Mouse (Mus musculus): ENCODE results near the gene Gm49661. TPM values are rescaled to one million over a fixed set of nuclear protein-coding genes. Genes with fewer than 3 reads are reported as not detected.
A peak's percentile ranks its signal among the peaks of the same experiment; 100 is the strongest.

The Gm49661 gene
- polyA plus RNA-seq, 2 experiments from 2014 or later, result not detected

- peak; percentile 94 for ATAC-seq
Observed at GRCm38 (mm10) chr8:84965731-84966291, 3.4 kb downstream of the Gm49661 start.

DNA sequence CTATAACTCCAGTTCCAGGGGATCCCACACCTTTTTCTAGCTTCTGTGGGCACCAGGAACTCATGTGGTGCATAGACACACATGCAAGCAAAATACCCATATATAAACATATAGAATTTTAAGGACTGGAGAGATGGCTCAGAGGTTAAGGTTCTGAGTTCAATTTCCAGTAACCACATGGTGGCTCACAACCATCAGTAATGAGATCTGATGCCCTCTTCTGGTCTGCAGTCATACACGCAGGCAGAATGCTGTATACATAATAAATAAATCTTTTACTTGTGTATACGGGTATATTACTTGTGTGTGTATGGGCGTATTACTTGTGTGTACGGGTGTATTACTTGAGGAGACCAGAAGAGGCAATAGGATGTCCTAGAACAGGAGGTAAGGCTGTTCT is 5.3 kb downstream of the Gm49661 start:
- ATAC-seq, result no peak

DNA sequence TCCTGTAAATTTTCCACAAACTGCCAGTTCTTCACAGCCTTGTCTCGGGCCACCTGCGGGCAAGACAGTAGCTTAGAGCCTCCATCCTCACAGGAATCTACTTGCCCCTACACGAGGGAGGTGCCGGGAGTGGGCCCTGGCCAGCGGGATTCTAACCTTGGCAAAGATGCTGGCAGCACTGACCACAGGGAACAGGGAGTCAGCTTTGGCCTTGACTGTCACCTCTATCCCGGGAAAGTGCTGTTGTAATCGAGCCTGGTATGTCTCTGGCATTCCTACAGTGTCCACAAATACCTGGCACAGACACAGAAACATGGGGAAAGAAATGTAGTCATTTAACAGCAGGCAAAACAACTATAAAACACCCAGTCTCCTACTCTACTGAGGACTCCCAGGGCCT is 9.4 kb downstream of the Gm49661 start:
- no peak for ATAC-seq

DNA sequence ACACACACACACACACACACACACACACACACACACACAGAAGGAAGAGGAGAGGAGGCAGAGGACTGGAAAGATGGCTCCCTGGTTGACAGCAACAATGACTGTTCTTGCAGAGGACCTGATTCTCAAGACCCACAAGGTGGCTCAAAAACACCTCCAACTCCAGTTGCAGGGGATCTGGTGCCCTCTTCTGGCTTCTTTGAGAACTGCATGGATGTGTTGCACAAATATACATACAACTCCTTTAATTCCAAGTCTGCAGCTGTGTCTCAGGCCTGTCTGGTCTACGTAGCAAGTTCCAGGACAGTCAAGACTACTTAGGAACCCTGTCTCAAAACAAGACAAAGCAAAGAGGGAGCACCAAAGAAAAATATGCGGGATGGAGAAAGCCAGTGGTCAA is 12.5 kb downstream of the Gm49661 start:
- no peak for ATAC-seq

DNA sequence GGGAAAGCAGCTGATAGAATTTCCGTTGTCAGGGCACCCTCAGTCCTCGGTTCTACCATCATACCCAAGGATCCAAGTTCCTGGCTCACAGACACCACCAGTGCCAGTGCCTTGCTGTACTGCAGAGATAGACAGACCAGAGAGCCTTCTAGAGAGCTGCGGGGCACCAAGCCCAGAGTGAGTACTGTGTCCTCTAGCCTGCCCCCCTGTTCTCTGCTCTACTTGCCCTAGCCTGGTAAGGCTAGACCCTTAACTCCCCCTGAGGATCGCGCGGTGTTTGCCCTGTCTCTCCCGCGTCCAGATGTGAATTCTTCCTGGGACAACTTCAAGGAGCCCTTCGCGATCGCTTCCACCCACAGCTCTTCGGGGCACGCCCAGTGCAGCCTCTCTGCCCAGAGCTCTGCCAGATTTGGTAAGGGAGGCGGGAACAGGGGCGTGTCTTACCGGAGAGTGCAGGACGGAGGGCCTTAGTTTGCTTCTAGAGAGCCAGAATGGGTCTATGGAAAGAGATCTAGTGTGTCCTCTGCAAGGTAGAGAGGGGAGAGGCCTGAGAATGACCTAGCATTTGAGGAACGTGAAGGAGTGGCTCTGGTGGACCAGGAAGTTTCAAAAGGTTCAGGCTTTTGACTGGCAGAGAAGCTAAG is 16.5 kb downstream of the Gm49661 start:
- no peak for ATAC-seq

DNA sequence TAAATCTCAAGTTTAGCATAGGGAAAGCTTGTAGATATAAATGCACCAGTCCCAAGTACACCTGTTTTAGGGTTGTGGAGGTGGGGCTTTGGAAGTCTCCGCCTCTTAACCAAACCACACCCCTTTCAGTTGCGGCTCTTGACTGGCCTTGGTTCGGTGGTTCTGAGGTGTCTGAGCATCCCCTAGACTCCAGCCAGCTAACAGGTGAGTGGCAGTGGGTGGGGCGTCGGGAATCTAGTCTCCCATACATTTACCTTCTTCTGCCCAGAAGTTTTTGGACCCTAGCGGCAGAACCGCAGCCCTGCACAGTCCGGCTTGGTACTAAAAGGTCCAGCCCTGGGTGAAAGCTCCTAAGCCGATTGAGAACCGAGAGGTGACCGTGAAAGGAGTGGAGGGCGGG is 19.5 kb downstream of the Gm49661 start:
- no peak for ATAC-seq

GRCm38 (mm10) chr8:84947241-84947545 is 22.0 kb downstream of the Gm49661 start:
- ATAC-seq, result no peak

DNA sequence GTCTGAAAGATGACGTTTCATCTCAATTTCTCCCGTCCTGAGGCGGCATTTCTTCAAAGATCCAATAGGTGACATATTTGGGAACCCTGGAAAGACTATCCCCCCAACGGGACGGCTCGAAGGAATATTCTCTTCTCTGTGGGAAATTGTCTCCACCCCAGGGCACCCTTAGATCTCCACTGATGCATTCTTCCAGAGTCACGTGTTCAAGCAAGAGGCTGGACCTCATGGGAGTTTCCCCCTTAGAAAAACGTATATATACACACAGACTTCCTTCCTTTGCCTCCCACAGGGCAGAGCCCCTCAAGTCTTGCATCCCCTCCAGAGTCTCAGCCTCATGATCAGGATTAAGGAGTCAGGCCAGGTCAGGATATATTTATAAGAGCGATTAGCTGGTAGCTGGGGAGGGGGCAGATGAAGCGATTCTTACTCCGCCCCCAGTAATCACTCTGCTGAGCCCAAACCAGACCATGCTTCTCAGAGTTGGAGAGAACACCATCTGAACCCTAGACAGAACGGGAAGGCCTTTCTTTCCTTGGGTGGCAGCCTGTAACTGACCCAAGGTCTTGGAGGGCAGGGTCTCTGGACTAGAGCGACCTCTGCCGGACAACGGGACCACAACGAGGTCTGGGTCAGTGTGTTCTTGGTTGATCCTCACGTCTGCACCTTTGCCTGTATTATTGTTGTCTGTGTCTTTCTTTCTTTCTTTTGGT is 22.5 kb downstream of the Gm49661 start, which contains the start of gene Rtbdn:
Rtbdn (plus strand) TSS at position 464 of the 713 bp plus-strand sequence.
- ATAC-seq, result no peak

GRCm38 (mm10) chr8:84945633-84946527 is 23.4 kb downstream of the Gm49661 start:
- ATAC-seq, result no peak

- ATAC-seq, result no peak
Observed at GRCm38 (mm10) chr8:84945235-84945632, 24.0 kb downstream of the Gm49661 start.

GRCm38 (mm10) chr8:84944478-84945160 is 24.6 kb downstream of the Gm49661 start:
- peak; percentile 53 for ATAC-seq

GRCm38 (mm10) chr8:84943699-84944098 is 25.5 kb downstream of the Gm49661 start:
- ATAC-seq, result no peak

DNA sequence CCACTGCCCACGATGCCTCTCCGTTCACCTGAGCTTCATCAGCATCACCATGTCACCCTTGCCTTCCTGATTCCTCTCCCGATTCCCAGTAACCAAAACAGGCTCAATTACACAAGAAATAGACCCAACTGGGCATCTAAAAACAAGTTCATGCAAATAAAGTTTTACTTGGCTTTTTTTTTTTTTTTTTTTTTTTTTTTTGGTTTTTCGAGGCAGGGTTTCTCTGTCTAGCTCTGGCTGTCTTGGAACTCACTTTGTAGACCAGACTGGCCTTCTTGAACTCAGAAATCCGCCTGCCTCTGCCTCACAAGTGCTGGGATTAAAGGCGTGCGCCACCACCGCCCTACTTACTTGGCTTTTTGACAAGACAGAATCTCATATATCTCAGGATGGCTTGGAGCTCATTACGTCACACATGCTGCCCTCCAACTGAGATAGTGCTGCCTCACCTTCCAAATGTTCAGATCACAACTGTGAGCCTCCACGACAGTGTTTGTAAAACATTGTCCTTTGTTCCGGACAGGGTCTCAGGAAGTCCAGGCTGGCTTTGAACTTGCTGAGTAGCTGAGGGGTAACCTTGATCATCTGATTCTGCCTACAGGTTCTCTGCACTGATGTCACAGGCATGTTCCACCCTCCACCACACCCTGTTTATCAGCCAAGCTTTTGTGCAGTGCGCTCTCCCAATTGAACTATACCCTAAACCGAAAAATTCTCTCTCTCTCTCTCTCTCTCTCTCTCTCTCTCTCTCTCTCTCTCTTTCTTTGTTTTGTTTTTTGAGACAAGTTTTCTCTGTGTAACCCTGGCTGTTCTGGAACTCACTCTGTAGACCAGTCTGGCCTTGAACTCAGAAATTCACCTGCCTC is 31.4 kb downstream of the Gm49661 start:
- ATAC-seq, result no peak

DNA sequence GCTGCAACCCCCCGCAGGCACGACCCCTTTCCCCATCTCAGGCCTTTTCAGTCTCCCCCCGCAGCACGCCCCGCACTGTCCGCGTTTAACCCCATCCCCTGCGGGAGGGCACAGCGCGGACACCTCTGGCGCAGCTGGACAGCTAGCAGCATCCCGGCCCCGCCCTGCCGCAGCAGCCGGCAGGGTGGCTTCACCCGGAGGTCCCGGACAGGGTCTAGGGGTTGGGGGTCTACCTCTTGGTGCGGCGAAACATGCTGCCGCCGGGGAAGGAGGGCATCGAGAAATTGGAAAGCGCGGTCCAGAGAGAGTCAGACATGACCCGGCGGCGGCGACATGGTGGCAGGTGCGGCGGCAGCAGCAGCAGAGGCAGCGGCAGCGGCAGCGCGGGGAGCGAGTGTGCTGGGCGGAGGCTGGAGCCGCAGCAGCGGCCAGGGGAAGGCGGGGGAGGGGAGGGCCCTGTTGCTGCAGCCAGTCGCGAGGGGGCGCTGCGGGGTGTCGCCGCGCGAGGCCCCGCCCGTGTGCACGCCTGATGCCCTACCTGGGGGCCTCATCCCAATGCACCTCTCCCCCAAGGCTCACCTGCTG is 32.2 kb downstream of the Gm49661 start, which contains the start of gene Mast1:
Mast1 (minus strand) TSS at position 398 of the 585 bp plus-strand sequence.
- ATAC-seq, result peak; percentile 60

DNA sequence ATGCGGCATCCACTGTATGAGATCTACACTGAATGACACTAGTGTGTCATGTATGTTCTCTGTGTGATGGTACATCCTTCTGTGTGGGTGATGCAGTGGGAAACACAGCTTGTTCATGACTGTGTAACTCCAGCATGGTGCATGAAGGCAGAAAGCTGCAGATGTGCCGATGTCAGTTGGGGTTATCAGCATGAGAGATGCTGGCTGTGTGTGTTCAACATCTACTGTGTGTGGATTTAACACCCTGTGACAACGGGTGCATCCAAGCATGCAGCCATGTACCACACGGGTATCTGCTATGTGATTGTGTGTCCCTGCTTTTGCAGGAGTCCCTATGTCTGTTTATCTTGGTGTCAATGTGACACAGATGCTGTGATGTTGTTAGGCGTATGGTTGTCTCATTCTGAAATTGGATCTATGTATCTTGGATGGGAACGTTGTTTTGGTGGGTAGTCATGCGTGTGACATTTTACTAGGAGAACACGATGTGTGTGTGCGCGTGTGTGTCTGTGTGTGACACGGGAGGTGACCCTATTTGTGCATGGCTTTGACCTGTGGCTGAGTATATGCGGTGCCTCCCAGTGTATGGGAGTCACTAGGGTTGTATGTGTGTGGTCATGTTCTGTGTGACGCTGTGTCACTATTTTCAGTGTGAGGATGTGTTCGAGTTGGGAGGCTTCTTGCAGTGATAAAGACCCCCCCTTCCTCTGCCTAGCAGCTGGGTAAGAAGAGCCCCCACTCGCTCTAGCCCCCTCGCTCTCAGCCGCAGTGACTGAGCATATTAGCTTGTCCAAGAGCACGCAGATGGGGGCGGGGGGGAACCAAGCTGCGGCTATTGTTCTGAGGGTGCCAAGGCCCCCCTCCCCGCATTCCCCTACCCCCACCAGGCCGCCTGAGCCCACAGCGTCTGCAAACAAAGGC is 32.9 kb downstream of the Gm49661 start:
- ATAC-seq, result no peak

GRCm38 (mm10) chr8:84935489-84935888 is 33.7 kb downstream of the Gm49661 start:
- no peak for ATAC-seq

- no peak for ATAC-seq
Observed at GRCm38 (mm10) chr8:84934860-84935259, 34.4 kb downstream of the Gm49661 start.

- no peak for ATAC-seq
Observed at GRCm38 (mm10) chr8:84933767-84934559, 35.3 kb downstream of the Gm49661 start.

- no peak for ATAC-seq
Observed at GRCm38 (mm10) chr8:84930582-84930981, 38.7 kb downstream of the Gm49661 start.
